Mouse (Mus musculus) gastrocnemius, postnatal 14 days (tissue): ENCODE results near the gene Adk. TPM values are rescaled to one million over a fixed set of nuclear protein-coding genes. Genes with fewer than 3 reads are reported as not detected.

Experiments
- DNase-seq: peaks from one replicate; pipeline ENCODE4 v3.0.0; 2021; ENCODE audit warnings: mixed read lengths
- intact Hi-C: fragments of 180-260 bp; cut with DNase I; formaldehyde crosslinking; loops from one replicate; pipeline ENCODE4 v1.15.1; 2025; ENCODE audit warnings: low total_unique reads
- total RNA-seq, 2 experiments: library from RNA; stranded (reverse); gene quantifications; 2 replicates each; pipeline ENCODE4 v1.2.3; 2021

The Adk gene
- total RNA-seq, 2 experiments from 2014 or later: 93.8 to 101 TPM

GRCm38 (mm10) chr14:21368622-21369021 is 316.2 kb downstream of the Adk start:
- no peak for DNase-seq
- intact Hi-C loops: no loop called here

GRCm38 (mm10) chr14:21369127-21369526 is 316.8 kb downstream of the Adk start:
- DNase-seq: peak; percentile 45
- intact Hi-C loops: no loop called here

- DNase-seq: no peak
- intact Hi-C loops: no loop called here
These were observed 319.6 kb downstream of the Adk start for GRCm38 (mm10) chr14:21371946-21372345.

GRCm38 (mm10) chr14:21372689-21373088 is 320.3 kb downstream of the Adk start:
- intact Hi-C loops: no loop called here
- DNase-seq: no peak

DNA sequence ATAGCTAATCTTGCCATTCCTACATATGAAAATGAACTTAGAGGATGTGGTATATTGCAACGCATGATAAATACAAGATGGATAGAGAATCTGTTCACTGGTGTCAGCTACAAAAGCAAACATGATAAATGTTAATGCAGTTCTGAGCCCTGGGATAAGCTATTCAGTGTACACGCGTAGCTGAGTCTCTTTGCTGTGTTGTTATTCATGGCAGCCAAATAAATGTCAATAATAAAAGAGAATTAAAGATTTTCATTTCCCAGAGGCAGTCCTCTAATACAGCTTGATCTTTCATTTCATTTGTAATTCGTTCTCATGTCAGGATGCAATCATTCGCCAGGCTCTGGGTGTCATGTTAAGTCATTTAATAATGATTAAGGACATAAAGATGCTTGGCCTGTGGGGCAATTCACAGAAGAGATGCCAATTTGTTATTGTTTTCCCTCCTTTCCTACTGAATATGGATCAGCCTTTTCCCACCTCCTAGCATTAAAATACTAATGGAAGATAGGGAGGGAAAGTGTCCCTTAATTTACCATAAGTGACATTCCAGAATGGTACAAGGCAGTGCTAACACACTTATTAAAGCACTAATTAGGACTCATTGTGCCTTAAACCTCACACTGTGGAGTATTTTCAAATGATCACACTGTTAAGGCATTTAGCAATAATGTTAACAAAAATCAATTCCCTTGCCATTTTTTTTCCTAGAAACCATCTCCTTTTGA is 331.5 kb downstream of the Adk start:
- DNase-seq: no peak
- intact Hi-C loops: no loop called here

DNA sequence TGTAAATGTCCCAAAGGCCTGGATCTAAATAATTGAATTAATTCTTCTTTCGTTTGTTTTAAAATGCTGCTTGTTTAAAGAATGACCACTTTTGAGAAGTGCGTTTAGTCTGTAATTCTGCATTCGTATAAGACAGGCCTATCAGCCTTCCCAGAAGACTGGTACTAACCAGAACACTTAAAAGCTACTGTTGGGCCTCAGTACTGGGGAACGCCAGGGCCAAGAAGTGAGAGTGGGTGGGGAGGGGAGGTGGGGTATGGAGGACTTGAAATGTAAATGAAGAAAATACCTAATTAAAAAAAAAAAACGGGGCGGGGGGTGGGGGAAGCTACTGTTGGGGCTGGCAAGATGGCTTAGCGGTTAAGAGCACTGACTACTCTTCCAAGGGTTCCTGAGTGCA is 347.1 kb downstream of the Adk start:
- intact Hi-C loops: no loop called here
- DNase-seq: no peak

GRCm38 (mm10) chr14:21402157-21402601 is 349.8 kb downstream of the Adk start:
- no peak for DNase-seq
- intact Hi-C loops: no loop called here

GRCm38 (mm10) chr14:21402621-21403405 is 350.4 kb downstream of the Adk start:
- no peak for DNase-seq
- intact Hi-C loops: no loop called here

DNA sequence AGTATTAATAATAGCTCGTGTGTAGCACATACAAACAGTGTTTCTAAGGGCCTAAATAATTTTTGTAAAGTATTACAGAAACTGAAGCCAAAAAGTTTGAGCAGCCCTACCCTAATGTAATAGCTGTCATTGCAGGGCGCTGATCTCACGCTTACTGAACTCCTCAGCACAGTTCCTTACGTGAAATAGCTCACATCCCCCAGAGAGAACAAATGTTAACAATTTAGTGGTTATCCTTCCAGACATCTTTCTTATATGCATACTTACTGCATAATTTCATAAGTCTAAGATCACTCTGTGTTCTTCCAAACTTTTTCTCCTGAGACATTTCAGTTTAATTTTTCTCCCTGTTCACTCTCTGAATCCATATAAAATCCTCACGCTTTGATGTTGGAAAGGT is 354.6 kb downstream of the Adk start:
- intact Hi-C loops: no loop called here
- DNase-seq: no peak

- intact Hi-C loops: no loop called here
- DNase-seq: no peak
These were observed 356.5 kb downstream of the Adk start for GRCm38 (mm10) chr14:21408846-21409245.

- no peak for DNase-seq
- intact Hi-C loops: no loop called here
These were observed 358.5 kb downstream of the Adk start for GRCm38 (mm10) chr14:21410769-21411477.

- DNase-seq: no peak
- intact Hi-C loops: no loop called here
These were observed 359.1 kb downstream of the Adk start for GRCm38 (mm10) chr14:21411524-21411923.

- DNase-seq: no peak
- intact Hi-C loops: no loop called here
These were observed 366.0 kb downstream of the Adk start for GRCm38 (mm10) chr14:21418332-21418731.

- no peak for DNase-seq
- intact Hi-C loops: no loop called here
These were observed 375.0 kb downstream of the Adk start for GRCm38 (mm10) chr14:21427369-21427768.

DNA sequence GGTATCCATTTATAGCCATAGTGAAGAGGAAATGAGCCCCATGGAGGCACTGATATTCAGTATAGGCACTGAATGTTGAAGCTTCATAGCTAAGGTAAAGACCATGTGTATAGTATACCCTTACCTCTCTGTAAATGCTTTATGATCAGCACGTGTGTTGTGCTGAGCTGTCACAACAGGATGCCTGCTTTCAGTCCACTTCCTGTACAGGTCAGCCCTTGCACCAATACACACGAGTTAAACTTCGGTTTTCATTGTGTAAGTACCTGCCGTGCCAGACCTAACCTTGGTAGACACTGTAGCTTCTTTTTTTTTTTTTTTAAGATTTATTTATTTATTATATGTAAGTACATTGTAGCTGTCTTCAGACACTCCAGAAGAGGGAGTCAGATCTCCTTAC is 381.0 kb downstream of the Adk start:
- DNase-seq: no peak
- intact Hi-C loops: no loop called here

DNA sequence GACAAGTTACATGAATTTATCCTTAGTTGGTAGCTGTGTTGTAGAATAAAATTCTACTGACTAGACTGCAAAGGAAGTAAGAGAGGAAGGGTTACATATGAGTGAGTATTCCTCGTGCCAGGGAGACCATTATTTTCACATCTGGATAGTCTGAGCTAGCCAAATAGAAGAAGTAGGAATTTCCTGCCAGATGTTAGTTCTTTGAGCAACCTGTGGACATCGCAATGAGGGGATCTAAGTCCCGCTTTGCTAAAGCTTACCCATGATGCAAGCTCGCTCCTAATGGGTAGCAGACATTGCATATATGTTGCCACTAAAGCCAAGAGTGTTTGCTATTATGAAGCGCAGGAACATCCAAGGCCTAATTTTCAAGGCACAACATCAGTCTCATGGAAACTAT is 381.6 kb downstream of the Adk start:
- intact Hi-C loops: no loop called here
- no peak for DNase-seq

DNA sequence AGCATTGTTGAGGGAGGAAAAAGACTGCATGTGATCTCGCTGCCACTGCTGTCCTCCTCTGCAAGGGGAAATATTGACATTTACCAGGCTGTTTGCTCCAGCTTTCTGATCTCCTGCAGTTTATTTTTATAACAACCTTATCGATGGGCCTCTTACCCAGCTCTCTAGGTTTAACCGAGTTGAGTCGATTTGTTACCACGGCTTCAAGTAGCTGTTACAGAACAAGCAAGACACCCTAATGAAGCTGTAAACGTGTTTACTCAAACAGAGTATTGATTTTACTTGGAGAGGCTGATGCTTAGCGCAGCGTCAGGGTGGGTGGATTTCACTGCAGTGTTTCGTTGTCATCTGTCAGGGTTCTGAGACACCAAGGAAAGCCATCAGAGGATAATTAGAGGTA is 382.3 kb downstream of the Adk start:
- no peak for DNase-seq
- intact Hi-C loops: no loop called here

GRCm38 (mm10) chr14:21439785-21440184 is 387.4 kb downstream of the Adk start:
- intact Hi-C loops: no loop called here
- DNase-seq: peak; percentile 32

- DNase-seq: no peak
- intact Hi-C loops: no loop called here
These were observed 388.2 kb downstream of the Adk start for GRCm38 (mm10) chr14:21440526-21440925.

DNA sequence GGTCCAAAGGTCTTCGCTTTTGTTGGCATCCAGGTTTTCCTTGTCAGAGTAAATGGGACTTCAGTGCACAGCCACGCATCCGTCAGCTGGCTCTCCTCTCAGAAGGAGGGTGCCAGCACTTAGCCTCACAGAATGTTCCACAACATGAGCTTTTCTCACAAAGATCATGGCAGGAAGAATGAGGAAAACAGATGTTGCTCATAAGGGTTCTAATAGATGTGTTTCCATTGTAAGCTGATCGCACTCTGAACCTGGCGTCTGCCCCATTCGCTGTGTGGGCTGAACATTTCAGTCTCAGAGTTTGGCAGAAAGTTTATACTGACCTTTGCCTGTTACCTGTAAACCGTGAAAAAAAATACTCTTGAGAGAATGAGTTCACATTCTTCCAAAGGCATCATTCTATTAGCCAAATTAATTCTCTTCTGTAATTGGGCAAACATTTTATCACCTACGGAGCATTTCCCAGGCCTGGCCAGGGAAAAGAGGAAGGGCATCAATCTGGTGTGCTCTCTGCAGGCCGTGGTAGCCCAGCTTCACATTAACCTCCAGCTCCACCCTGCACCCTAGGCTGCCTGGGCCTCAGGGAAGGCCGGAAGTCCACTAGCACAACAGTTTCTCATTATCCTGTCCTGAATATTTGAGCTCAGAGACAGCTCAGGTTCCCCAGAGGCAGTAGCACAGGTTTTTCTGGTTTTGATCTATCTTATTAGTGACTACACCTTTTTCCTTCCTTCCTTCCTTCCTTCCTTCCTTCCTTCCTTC is 389.6 kb downstream of the Adk start:
- intact Hi-C loops: no loop called here
- DNase-seq: peak; percentile 61
